Mouse (Mus musculus) limb, embryonic 10.5 days (tissue): ENCODE measurements around the gene Acy3. TPM values are rescaled to one million over a fixed set of nuclear protein-coding genes. Genes with fewer than 3 reads are reported as not detected.
"Not testable (repeated sequence)": the region's sequence is repeated elsewhere in the genome, so short reads cannot be mapped to it uniquely, and the experiment has no call there.

Source experiments
- DNase-seq: peaks from one replicate; pipeline ENCODE4 v3.0.0-alpha.2; 2017; ENCODE audit warnings: low spot score
- H3K27ac ChIP-seq: fragments of 300-500 bp; sonication (generic); 2 replicates; pipeline ENCODE4 v1.5.1; 2016; ENCODE audit warnings: mild to moderate bottlenecking
- H3K27me3 ChIP-seq: fragments of 300-500 bp; sonication (generic); 2 replicates; pipeline ENCODE4 v1.6.1; 2016; ENCODE audit warnings: low read depth, mild to moderate bottlenecking; ENCODE audit not compliant: poor library complexity, severe bottlenecking
- H3K36me3 ChIP-seq: fragments of 300-500 bp; sonication (generic); 2 replicates; pipeline ENCODE4 v1.6.1; 2016; ENCODE audit warnings: mild to moderate bottlenecking, moderate library complexity
- H3K4me1 ChIP-seq: fragments of 300-500 bp; sonication (generic); 2 replicates; pipeline ENCODE4 v1.6.1; 2016
- H3K4me3 ChIP-seq: fragments of 300-500 bp; sonication (generic); 2 replicates; pipeline ENCODE4 v1.5.1; 2016; ENCODE audit warnings: mild to moderate bottlenecking, moderate library complexity
- H3K9me3 ChIP-seq: fragments of 300-500 bp; sonication (generic); replicated peaks from 2 replicates; pipeline ENCODE4 v1.6.1; 2016; ENCODE audit warnings: mild to moderate bottlenecking
- WGBS: fragments of 180-500 bp; shearing (Covaris S2); methylation state at CpG from one replicate; pipeline ENCODE4 v1.1.7; 2016; 5-methylcytosine and 5-hydroxymethylcytosine counted together
- polyA plus RNA-seq: library from polyadenylated mRNA; unstranded; fragments of >200 nt; fragmentation: Nextera tagmentation; extraction: Ambion mirVana; gene quantifications from 2 replicates; pipeline ENCODE4 v1.2.1, GENCODE M21; 2016

Gene Acy3
- polyA plus RNA-seq, 1 experiment from 2014 or later = 5.6 TPM

DNA sequence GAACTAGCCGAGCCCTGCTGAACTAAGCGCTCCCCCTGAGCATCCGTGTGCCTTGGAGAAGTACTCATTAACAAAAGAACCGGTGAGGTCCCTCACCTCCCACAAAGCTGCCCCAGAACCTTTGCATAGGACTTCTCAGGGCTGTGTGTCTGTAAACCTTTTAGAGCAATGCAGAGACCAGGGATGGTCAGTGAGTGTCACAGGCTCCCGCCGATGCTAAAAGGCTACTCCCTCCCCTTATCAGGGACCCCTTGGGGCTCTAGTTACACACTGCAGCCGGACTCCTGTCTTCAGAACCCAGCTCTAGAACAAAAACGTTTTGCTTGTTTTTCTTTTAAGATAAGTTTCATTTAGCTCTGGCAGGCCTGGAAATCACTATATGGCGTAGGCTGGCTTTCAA, 26.7 kb downstream of the Acy3 start:
- Histone ChIP-seq H3K27me3 (no peaks in the 10 kb centered on the region), H3K9me3 (no peaks in the 10 kb centered on the region), H3K36me3 (peaks cover 30% of the 10 kb centered on the region), H3K4me3 (peak overlapping the region; percentile 75), H3K4me1 (peaks cover 17% of the 10 kb centered on the region), H3K27ac (peak overlapping the region; percentile 76)
- no peak for DNase-seq
- 24% methylated on average over 9 of the region's 9 CpGs for WGBS

DNA sequence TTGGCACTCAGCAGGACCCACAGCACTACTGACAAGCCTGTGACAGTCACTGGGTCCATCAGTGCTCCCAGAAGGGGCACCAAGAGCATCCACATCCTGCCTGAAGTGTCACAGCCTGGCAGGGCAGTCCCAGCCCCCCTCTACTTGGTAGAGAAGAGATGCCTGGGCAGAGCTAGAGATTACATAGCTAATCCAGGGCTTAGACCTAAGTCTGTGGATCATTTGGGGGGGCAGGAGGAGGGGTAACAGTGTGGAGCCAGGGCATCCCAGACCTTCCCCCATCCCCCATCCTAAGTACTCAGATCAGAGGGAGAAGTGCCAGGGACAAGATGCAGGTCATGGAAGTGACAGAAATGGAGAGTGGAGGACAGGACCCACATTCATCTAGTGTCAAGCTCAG, 28.4 kb downstream of the Acy3 start:
- no peaks in the 10 kb centered on the region for H3K27me3 ChIP-seq
- H3K4me3 ChIP-seq = no peak overlapping the region
- peaks cover 13% of the 10 kb centered on the region for H3K36me3 ChIP-seq
- H3K4me1 ChIP-seq = peaks cover 27% of the 10 kb centered on the region
- DNase-seq = no peak
- no peaks in the 10 kb centered on the region for H3K9me3 ChIP-seq
- H3K27ac ChIP-seq = no peak overlapping the region; the same call in 1 of the 2 replicates

DNA sequence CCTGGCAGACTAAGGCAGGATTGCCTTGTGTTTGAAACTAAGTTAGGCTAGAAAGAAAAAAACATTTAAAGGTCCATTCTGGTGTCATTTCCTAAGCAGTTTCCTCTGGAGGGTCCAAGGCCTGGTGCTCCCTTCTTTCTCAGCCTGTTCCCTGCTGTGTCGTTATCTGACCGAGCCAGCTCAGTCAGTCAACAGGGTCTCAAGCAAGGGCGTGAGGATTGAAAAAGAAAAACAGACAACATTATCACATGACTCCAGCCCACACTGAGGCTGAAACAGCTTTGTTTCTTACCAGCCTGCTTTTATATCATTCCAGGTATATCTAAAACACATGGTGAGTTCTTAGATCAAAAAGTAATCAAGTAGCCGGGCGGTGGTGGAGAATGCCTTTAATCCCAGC, 29.3 kb downstream of the Acy3 start:
- no peaks in the 10 kb centered on the region for H3K27me3 ChIP-seq
- no peaks in the 10 kb centered on the region for H3K9me3 ChIP-seq
- H3K4me3 ChIP-seq = no peak overlapping the region
- no peak for DNase-seq
- H3K27ac ChIP-seq = no peak overlapping the region
- peaks cover 5% of the 10 kb centered on the region for H3K36me3 ChIP-seq
- H3K4me1 ChIP-seq = peaks cover 27% of the 10 kb centered on the region
- 63% methylated on average over 5 of the region's 5 CpGs for WGBS

DNA sequence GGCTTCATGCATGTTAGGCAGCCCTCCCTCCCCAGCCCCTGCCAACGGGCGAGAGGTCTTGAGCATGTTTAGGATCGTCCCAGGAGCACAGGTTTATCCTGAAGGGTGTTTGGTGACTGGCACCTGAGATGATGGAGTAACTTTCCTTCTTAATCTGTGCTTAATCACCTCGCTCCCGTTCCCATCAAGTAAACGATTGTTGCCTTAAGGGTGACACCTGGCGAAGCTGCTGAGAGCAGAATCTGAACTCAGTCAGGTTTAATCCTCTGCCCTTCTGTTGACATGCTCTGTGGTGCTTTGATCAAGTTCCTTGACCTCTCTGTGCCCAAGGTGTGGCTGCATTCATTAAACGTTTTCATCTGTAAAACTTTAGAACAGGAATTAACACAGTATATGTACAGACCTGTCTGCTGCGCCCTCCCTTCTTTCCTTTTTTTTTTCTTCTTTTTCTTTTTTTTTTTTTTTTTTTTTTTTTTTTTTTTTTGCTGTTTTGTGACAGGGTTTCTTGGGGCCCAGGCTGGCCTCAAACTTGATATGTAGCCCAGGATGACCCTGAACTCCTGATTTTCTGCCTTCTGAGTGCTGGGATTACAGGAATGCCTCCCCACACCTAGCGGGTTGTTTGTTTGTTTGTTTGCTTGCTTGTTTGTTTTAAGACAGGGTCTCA, 31.7 kb downstream of the Acy3 start:
- Histone ChIP-seq H3K27me3 (no peaks in the 10 kb centered on the region), H3K9me3 (no peaks in the 10 kb centered on the region), H3K4me1 (peaks cover 16% of the 10 kb centered on the region; the same call in 1 of the 2 replicates), H3K27ac (no peak overlapping the region), H3K36me3 (no peaks in the 10 kb centered on the region), H3K4me3 (no peak overlapping the region)
- no peak for DNase-seq
- 66% methylated on average over 10 of the region's 10 CpGs for WGBS

DNA sequence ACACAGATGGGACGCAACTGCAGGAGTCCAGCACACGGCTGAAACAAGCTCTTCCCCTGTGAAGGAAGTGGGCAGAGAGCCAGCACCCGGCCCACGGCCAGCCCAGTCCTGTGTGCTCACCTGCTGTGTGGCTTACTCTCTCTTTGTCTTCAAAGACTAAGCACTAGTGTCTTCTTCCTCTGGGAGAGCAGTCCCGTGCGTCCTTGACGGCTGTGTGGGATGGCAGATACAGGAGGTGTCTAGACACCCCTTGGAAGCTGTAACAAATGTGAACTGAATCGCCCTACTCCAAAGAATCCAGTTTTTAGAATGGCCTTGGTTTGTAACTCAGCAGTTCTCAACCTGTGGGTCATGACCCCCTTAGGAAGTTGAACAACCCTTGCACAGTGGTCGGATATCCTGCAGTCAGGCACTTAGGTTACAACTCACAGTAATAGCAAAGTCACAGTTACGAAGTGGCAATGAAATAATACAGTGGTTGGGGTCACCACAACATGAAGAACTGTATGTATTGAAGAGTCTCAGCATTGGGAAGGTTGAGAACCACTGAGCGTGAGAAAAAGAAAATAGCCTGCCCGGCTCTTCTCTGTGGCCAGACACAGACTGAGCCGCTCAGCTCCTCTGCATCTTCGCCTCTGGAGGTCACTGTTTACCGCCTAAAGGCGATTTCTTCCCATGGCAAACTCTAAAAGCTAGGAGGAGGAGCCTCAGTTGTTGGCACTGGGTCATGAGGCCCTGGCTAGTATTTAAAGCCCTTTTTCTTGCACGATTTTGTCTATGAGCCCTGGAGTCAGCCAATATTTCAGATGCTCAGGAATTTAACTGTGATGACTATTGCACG, 32.6 kb downstream of the Acy3 start:
- H3K4me3 ChIP-seq = no peak overlapping the region
- peak; percentile 62 for DNase-seq
- peaks cover 10% of the 10 kb centered on the region; the same call in 1 of the 2 replicates for H3K4me1 ChIP-seq
- H3K9me3 ChIP-seq = no peaks in the 10 kb centered on the region
- WGBS = 41% methylated on average over 18 of the region's 18 CpGs
- H3K27ac ChIP-seq = no peak overlapping the region
- H3K36me3 ChIP-seq = no peaks in the 10 kb centered on the region
- no peaks in the 10 kb centered on the region for H3K27me3 ChIP-seq

DNA sequence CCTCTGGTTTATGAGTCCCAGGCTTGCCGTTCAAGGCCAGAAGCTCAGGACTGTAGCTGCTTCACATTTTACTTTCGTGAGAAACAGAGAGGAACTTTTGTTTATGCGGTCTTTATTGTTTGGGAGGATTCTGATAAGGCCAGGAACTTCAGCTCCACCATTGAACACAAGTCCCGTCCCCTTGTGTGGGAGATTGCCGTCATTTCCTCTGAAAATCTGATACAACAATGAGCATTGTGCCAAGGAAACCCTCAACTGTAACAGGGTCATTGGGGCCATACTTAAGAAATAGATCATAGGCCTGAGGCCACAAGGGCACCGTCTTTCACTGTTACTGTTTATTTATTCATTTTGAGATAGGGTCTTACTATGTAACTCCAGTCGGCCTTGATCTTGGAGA, 36.8 kb downstream of the Acy3 start:
- Histone ChIP-seq H3K4me3 (no peak overlapping the region), H3K4me1 (peaks cover 10% of the 10 kb centered on the region; the same call in 1 of the 2 replicates), H3K27me3 (no peaks in the 10 kb centered on the region), H3K27ac (no peak overlapping the region), H3K36me3 (no peaks in the 10 kb centered on the region), H3K9me3 (0 out of 2 replicates have a peak, but pooled peaks cover 4% of the 10 kb centered on the region)
- no peak for DNase-seq
- 81% methylated on average over 7 of the region's 7 CpGs for WGBS

DNA sequence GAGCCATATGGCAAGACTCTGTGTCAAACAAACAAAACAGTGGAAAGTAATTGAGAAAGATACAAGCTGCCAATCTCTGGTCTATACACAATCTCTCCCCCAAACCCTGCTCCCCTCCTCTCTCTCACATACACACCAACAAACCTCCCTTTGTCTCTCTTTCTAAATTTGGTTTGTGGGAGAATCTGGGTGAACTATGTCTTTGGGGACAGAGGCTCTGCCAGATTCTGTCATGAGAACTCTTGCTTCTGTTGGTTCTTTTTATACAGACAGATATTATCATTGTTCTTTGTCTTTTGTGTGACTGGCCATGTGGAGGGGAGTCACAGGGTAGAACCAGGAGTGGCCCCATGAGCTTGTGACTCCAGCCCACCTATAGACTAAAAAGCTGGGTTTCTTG, 41.2 kb downstream of the Acy3 start:
- H3K27ac ChIP-seq = no peak overlapping the region

DNA sequence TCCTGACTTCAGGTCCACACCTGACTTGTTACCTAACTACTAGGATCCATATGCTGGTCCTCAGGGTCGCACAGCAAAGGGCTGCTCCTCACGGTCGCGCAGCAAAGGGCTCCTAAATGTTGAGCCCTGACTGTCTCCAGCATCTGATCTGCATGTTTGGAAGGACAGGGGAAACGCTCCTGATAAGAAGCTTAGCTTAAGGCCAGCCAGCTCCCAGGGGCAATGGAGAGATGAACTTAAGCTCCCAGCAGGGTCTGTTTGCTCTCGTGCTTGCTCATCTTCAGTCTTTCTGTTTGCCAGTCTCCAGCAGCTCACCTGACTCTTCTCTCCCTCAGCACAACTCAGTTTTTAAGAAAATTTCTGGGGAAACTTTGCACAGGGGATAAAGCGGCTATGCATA, 46.3 kb downstream of the Acy3 start:
- Histone ChIP-seq H3K9me3 (no peaks in the 10 kb centered on the region), H3K4me3 (no peak overlapping the region), H3K36me3 (peaks cover 10% of the 10 kb centered on the region), H3K27ac (no peak overlapping the region), H3K4me1 (peaks cover 15% of the 10 kb centered on the region), H3K27me3 (no peaks in the 10 kb centered on the region)
- no peak for DNase-seq
- 59% methylated on average over 7 of the region's 7 CpGs for whole genome bisulfite sequencing

More for the DNA sequence above, 41.2 kb downstream of the Acy3 start:
- 0 out of 2 replicates have a peak, but pooled peaks cover 4% of the 10 kb centered on the region for H3K9me3 ChIP-seq
- H3K27me3 ChIP-seq = no peaks in the 10 kb centered on the region
- no peaks in the 10 kb centered on the region for H3K4me1 ChIP-seq
- no peak overlapping the region for H3K4me3 ChIP-seq
- H3K36me3 ChIP-seq = no peaks in the 10 kb centered on the region
- no peak for DNase-seq

DNA sequence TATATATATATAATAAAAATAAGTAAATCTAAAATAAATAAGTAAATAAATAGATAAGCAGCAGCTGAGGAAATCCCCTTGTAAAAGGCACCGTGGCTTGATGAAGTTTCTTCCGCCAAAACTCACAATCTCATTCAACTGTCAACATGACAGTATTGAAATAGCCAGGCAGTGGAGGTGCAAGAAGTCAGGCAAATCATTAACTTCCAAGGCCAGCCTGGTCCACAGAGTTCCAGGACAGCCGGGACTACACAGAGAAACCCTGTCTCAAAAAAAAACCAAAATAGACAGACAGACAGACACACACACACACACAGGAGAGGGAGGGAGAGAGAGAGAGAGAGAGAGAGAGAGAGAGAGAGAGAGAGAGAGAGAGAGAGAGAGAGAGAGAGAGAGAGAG, 46.9 kb downstream of the Acy3 start:
- Histone ChIP-seq H3K4me1 (peaks cover 20% of the 10 kb centered on the region), H3K9me3 (no peaks in the 10 kb centered on the region), H3K4me3 (no peak overlapping the region), H3K27me3 (no peaks in the 10 kb centered on the region), H3K36me3 (peaks cover 10% of the 10 kb centered on the region), H3K27ac (no peak overlapping the region)
- DNase-seq = no peak
- 84% methylated on average over 3 of the region's 3 CpGs for WGBS

DNA sequence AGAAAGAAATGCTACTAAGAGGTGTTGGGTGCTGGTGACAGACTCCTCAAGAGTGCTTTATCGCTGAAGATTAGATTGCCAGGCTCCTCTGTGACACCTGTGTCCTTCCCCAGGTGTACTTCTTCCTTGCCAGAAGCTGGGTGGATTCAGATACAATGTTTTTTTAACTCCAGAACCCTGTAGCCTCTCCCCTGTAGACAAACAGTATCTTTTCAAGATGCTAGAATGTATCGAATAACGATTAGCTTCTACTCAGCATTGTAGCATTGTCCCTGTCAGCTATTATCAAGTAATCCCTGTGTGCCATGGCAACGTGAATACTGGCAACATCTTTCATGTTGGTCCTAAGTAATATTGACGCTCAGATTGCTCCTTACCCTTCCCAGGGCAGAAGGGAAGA, 47.4 kb downstream of the Acy3 start:
- H3K36me3 ChIP-seq = peaks cover 10% of the 10 kb centered on the region
- H3K4me3 ChIP-seq = no peak overlapping the region
- WGBS = 79% methylated on average over 5 of the region's 5 CpGs
- H3K4me1 ChIP-seq = peaks cover 21% of the 10 kb centered on the region
- no peak for DNase-seq
- no peak overlapping the region for H3K27ac ChIP-seq
- H3K9me3 ChIP-seq = no peaks in the 10 kb centered on the region
- H3K27me3 ChIP-seq = no peaks in the 10 kb centered on the region

DNA sequence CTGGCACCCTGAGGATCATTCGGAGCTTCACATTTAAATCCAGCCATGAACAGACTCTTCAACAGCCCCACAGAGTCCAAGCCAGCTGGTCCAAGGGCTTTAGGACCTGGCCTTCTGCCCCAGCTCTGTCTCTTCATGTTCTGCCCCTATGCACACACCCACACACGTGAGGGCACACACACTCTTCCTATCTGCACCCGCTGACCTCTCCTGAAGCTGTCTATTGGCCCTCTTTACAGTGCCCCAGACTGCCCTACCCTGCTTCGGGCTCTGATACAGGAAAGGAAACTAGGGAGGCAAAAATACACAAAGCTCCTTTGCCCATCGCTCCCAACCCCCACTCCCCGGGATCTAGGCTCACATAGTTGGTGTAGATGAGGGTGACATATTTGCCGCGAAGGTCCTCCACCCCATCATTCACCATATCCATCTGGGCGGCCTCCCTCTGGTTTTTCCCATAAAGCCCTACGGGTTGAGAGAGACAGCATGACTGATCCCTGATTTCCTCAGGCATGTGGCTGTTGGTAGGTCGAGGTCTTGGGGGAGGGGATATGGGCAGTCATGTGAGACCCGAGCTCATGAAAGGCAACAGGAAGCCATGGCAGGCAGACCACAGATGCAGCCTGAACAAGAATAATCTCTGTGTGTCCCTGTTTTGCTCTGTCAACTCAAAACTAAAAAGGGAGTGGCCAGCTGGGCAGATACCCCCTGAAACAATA, 50.1 kb downstream of the Acy3 start:
- no peaks in the 10 kb centered on the region for H3K9me3 ChIP-seq
- DNase-seq = no peak
- H3K27ac ChIP-seq = no peak overlapping the region
- H3K36me3 ChIP-seq = peaks cover 10% of the 10 kb centered on the region
- H3K27me3 ChIP-seq = no peaks in the 10 kb centered on the region
- H3K4me1 ChIP-seq = peaks cover 21% of the 10 kb centered on the region
- WGBS = 72% methylated on average over 12 of the region's 12 CpGs
- peak overlapping the region; percentile 17 for H3K4me3 ChIP-seq

DNA sequence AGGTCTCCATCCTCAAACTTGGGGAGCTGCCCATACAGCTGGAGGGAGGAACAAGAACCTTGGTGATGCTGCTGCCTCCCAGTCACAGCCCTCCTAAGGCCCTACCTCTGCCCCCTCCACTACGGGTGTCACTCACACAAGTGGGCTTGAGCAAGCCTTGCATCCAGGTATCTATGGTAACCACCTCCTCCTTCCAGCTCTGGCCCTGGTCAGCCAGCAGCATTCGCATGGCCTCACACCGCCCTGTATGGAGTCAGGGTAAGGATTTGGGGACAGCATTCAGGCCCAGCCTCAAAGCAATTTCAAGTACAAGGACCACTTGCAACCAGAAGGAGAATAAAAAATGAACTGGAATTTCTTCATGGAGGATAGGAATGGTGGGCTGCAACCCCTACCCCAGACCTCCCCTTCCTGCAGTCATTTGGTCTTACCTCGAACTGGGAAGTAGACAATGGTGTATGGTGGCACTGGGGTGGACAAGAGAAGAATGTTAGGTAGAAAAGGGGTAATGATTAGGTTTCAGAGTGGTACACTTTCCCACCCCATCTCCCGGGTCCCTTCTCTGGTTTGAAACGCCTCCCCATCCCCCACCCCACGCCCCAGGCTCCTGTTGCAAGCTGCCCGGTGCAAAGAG, 50.9 kb downstream of the Acy3 start:
- peak overlapping the region; percentile 80 for H3K4me3 ChIP-seq
- 28% methylated on average over 8 of the region's 8 CpGs for WGBS
- DNase-seq, H3K27me3 ChIP-seq, H3K9me3 ChIP-seq: not testable (repeated sequence)
- peaks cover 25% of the 10 kb centered on the region for H3K4me1 ChIP-seq
- H3K36me3 ChIP-seq = peaks cover 10% of the 10 kb centered on the region
- peak overlapping the region; percentile 94 for H3K27ac ChIP-seq
